Mouse (Mus musculus) urinary bladder, postnatal 14 days (tissue): ENCODE measurements at regions not wholly inside any gene's neighbourhood (a gene's known extent, or its start where the extent isn't known, plus 50 kb on each side); places are given as distances from the start of the nearest gene placed in this dataset.
"Not testable (repeated sequence)": the region's sequence is repeated elsewhere in the genome, so short reads cannot be mapped to it uniquely, and the experiment has no call there.

Experiments
- DNase-seq: peaks from one replicate; pipeline ENCODE4 v3.0.0; 2021; ENCODE audit warnings: low spot score

GRCm38 (mm10) chr13:7007091-7007490 lies 358.5 kb upstream of the Pfkp start:
- no peak for DNase-seq

- not testable (repeated sequence) for DNase-seq
These were observed 350.1 kb upstream of the Pfkp start for GRCm38 (mm10) chr13:6998508-6999278.

DNA sequence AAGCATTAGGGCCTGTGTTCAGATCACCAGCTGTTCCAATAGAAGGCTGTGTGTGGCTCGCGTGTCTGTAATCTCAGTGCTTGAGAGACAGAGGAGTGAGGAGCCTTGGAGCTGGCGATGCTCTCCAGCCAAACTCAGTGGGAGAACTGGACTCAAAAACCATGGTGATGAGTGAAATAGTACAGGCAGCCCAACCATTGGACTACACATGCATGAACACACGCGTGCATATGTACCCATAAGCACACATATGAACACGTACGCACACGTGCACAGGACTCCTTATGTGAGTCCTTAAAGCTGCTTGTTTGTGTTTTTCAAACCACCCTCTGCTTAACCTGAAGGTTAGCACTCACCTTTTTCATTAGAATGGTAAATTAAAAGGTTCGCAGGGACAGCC lies 349.5 kb upstream of the Pfkp start:
- DNase-seq: no peak

DNA sequence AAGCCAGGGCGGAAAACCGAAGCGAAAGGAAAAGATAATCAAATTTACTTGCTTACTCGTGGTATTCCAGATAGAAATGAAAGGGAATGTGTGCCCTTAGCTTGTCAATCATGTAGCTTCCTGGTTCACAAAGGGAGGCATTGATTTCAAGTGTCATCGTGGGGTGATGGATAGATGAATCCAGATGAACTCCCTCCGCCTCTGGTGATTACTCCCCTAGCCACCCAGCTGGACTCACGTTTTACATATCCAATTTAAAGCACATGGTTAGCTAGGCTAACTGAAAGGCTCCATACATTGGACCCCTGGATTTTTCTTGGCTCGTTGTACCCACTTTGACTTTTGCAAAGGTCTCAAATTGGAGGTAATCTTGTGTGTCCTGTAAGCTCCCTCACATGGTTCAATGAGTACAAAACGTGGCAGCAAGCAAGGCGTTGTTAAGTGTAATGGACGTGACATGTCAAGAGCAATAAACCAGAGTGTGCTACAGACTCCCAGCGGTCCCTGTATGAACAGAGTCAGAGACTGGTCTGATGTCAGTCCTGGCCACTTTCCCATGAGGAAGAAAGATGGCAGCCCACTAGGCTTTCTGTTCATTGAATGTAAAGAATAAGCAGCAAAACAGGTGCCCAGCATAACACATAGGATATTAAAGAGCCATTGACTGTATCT lies 343.9 kb upstream of the Pfkp start:
- DNase-seq: no peak

- no peak for DNase-seq
These were observed 343.1 kb upstream of the Pfkp start for GRCm38 (mm10) chr13:6991714-6992113.

- no peak for DNase-seq
These were observed 336.7 kb upstream of the Pfkp start for GRCm38 (mm10) chr13:6985012-6985996.

DNA sequence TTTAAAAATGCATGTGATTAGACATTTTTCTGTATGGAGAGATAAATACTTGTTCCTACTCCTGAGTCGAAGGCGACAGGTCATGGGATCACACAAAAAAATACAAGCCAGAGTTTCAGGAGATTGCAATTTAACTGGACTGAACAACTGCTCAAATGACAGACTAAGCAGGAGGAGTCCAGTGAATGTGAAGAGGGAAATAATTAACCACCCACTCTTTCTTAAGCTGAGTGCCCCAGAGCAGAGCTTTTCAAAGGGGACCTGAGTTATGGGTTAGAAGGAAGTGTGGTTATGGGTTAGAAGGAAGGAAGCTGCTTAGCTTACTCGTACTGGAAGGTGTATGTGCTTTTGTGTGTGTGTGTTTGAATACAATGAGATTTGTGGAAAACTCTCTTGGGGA lies 307.1 kb upstream of the Pfkp start:
- no peak for DNase-seq

DNA sequence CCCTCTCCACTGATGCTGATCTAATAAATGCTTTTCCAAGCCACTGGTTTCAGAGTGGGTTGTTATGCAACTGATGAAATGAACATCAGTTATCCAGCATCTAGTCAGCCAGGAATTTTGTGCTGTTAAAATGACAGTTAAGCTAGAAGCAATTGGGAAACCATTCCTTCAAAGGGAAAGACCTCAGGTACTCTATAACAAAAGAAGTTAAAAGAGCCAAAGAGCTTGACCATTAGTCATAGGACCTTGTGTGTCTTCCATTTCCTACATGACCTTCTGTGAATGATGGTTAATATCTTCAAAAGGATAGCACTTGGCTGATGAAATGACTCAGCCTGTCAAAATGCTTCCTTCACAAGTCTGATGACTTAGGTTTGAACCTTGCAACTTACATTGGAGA lies 275.6 kb upstream of the Pfkp start:
- no peak for DNase-seq

DNA sequence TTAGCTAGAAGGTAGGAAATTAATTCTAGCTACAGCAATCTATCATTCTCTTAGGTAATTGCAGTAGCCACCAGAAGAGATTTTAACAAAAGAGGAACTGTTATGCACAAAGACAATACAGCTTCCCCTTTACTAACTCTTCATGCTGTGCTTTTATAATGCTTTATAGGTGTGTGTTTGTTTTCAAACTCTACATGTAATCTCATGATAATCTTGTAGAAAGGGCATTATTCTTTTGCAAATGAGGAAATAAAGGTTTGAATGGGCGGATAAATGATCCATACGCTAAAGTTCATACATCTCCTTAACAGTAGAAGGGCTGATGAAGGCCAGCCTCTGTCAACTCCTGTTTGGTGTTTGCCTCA lies 273.8 kb upstream of the Pfkp start:
- DNase-seq: no peak

DNA sequence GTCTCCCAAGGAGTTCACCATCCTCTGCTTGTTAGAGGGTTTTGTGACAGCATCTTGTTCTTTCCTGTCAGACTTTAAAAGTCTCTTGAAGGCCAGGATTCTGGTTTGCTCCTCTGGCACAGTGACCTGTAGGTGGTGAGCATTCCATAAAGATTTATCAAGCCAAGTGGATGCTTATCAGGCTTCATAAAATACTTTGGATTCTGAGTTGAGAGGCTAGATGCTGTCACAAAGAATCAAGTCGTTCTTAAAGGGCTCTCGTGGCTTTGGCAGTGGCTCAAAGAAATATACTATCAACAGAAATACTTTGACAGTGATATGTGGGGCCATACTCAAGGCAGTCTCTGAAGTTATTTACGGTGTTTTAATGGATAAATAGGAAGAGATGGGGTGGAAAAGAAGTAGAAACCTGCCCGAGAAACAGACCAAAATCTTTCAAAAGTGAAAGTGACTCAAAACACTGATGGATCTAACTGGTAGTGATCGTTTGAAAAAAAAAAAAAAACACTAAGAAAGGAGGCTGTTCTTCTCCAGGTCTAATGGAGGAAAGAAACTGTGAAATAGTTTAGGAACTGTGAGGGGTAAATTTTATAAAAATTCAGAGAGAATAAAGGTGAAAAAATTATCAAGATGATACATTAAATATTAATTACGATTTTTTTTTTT lies 273.2 kb upstream of the Pfkp start:
- no peak for DNase-seq

GRCm38 (mm10) chr13:6906000-6906399 lies 257.4 kb upstream of the Pfkp start:
- DNase-seq: no peak

DNA sequence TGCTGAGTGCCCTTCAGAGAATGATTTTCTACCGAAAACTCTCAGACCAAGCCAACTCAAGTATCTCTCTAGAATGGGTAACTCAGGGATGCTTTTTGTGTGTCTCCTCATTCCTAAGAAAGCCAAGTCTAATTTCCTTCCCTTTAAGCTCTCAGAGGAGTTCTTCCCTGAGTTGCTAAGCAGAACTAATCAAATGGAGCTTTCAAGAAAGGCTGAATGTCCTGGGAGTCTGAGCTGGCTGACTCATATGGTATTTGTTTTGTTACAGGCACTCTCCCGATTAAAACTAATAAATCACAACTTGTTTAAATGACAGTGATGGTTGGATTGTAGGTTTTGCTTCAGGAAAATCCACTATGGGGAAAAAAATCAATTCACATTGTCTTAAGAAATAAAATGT lies 253.1 kb upstream of the Pfkp start:
- no peak for DNase-seq

GRCm38 (mm10) chr13:6897666-6898065 lies 249.1 kb upstream of the Pfkp start:
- no peak for DNase-seq

DNA sequence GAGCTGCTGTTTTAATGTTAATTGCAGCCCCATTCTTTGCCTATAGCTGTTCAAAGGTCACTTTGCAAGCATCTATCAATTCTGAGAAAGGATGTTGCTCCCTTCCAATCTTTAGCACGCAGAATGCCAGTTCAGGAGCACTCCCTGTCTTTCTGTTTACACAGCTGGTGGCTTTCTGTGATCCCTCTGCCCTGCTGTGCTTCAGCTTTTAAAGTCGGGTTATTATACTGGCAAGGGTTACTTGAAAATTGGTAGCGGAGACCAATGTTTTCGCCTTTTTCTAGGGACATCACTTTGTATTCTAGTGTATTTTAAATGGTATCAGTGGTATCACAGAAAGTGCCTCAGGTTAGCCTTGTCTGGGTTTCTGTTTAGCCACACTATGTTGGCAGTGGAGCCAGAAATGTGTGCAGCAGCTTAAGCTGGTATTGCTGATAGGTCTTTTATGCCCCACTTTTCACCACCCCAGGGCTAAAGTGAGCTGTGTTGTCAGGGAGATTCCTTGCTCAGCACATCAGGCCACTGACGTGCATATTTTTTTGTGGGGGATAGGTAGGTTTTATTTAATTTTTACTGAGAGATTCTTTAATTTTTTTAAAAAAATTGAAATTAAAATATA lies 243.0 kb upstream of the Pfkp start:
- no peak for DNase-seq

GRCm38 (mm10) chr13:6889446-6889845 lies 240.9 kb upstream of the Pfkp start:
- DNase-seq: not testable (repeated sequence)

GRCm38 (mm10) chr13:6888381-6888780 lies 239.8 kb upstream of the Pfkp start:
- no peak for DNase-seq

DNA sequence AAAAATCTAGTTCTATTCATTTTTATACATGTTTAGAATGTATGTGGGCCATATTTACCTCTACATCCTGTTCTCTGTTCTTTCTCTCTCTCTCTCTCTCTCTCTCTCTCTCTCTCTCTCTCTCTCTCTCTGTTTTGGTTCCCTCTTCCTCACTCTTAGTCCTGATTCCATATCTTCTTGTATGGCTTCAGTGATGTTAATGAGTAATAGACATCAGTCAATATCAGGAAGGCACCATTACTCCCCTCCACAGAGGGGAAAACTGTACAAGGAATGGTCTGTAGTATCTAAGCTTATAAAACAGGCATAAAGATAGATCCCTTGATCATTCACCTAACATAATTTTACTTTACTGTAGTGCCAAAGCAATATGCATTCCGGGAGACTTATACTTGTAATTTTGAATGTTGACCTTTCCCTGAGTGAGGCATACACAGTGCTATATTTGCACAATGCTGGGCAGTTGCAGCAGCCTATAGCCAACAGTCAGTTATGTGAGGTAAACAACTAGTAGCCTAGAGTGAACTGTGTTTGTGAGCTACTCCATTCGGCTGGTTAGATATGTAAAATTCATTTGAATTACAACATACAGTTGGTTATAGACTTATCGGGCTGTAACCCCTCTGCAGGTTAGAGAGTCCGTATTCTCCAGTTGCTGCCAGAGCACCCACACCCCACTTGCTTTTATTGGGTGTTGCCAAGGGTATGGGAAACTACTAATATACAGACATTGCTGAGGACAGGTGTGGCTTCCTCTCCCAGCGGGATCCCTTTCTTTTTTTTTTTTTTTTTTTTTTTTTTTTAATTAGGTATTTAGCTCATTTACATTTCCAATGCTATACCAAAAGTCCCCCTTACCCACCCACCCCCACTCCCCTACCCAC lies 228.7 kb upstream of the Pfkp start:
- no peak for DNase-seq

GRCm38 (mm10) chr13:6862186-6862585 lies 213.6 kb upstream of the Pfkp start:
- DNase-seq: no peak

DNA sequence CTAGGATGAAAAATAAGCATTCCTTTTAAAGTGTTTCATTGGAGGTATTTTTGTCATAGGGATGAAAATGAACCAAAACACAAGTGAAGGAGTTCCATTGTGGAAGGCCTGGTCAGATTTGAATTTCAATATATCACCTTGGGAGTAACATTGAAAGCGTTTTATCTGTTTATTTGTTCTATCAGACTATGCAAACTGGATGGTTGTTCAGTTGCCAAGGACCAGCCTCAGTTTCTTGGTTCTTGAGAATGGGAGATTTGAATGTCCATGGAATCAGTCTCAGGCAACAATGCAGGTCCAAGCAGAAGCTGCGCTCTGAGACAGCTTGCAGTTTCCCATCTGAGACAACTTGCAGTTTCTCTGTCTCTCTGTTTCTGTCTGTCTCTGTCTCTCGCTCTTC lies 211.0 kb upstream of the Pfkp start:
- DNase-seq: no peak
